Mouse (Mus musculus) thymus, adult 2 months (tissue): ENCODE data around the gene Aff1.

Source experiments
- CTCF ChIP-seq: fragments of 200-500 bp; IDR thresholded peaks from 2 replicates; pipeline ENCODE4 v1.5.1; 2012; ENCODE audit warnings: mild to moderate bottlenecking, control low read depth, low read length, moderate library complexity, borderline replicate concordance; ENCODE audit not compliant: control insufficient read depth, poor library complexity, insufficient read depth; ENCODE audit errors: extremely low read depth
- POLR2A ChIP-seq: fragments of 200-500 bp; IDR thresholded peaks from 2 replicates; pipeline ENCODE4 v1.6.1; 2012; ENCODE audit warnings: mild to moderate bottlenecking, low read length, control low read depth, moderate library complexity; ENCODE audit not compliant: control insufficient read depth, poor library complexity, insufficient read depth; ENCODE audit errors: extremely low read depth

DNA sequence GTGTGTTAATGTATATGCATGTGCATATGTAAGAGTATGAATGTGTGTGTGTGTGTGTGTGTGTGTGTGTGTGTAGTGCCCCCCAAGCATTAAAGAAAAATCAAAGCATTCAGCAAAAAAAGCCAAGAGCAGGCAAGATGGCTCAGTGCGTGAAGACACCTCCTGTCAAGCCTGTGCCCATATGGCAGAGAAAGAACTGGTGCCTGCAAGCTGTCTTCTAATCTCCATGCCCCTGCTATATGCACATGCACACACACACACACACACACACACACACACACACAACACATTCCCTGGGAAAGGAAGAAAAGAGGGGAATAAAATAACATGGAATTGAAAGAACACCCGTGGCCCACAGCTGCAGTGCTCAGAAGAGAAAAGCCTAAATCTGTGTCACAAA, 165.0 kb downstream of the Aff1 start:
- TF ChIP-seq CTCF (no peak), POLR2A (no peak)
